Mouse (Mus musculus): ENCODE measurements around the gene Lsm2. TPM values are rescaled to one million over a fixed set of nuclear protein-coding genes. Genes with fewer than 3 reads are reported as not detected.
A peak's percentile ranks its signal among the peaks of the same experiment; 100 is the strongest.
"Not testable (repeated sequence)": the region's sequence is repeated elsewhere in the genome, so short reads cannot be mapped to it uniquely, and the experiment has no call there.

Lsm2 gene
- polyA plus RNA-seq, 1 experiment from 2014 or later: 189 TPM

- Histone ChIP-seq H3K36me3 (ENCODE audit: control insufficient read depth, insufficient read depth, low read length) (no peaks in the 10 kb centered on the region), H3K27ac (ENCODE audit: low read length) (no peak overlapping the region), H3K27me3 (ENCODE audit: control insufficient read depth, insufficient read depth, low read depth, low read length) (no peaks in the 10 kb centered on the region), H3K9ac (ENCODE audit: low read length) (no peak overlapping the region), H3K4me2 (ENCODE audit: low read depth, low read length) (no peak overlapping the region), H3K4me1 (replicated peaks; ENCODE audit: control insufficient read depth, insufficient read depth, low read length) (peaks cover 7% of the 10 kb centered on the region), H3K9me3 (ENCODE audit: control insufficient read depth, low read length) (no peaks in the 10 kb centered on the region), H3K4me3 (ENCODE audit: low read length) (no peak overlapping the region)
- ATAC-seq (ENCODE audit: low read depth): no peak
- 92% methylated on average over 20 of the region's 20 CpGs for WGBS
Measured at GRCm38 (mm10) chr17:34977000-34977399, 4.7 kb upstream of the Lsm2 start.

GRCm38 (mm10) chr17:34978239-34978638, 3.4 kb upstream of the Lsm2 start:
- Histone ChIP-seq H3K4me2 (ENCODE audit: low read depth, low read length) (no peak overlapping the region), H3K36me3 (ENCODE audit: control insufficient read depth, insufficient read depth, low read length) (no peaks in the 10 kb centered on the region), H3K9me3 (ENCODE audit: control insufficient read depth, low read length) (no peaks in the 10 kb centered on the region), H3K4me1 (replicated peaks; ENCODE audit: control insufficient read depth, insufficient read depth, low read length) (peaks cover 9% of the 10 kb centered on the region), H3K9ac (ENCODE audit: low read length) (no peak overlapping the region), H3K27ac (ENCODE audit: low read length) (no peak overlapping the region), H3K4me3 (ENCODE audit: low read length) (no peak overlapping the region), H3K27me3 (ENCODE audit: control insufficient read depth, insufficient read depth, low read depth, low read length) (no peaks in the 10 kb centered on the region)
- no peak for ATAC-seq (ENCODE audit: low read depth)
- WGBS: 84% methylated on average over 27 of the region's 27 CpGs

- Histone ChIP-seq H3K9ac (ENCODE audit: low read length) (no peak overlapping the region), H3K4me1 (replicated peaks; ENCODE audit: control insufficient read depth, insufficient read depth, low read length) (peaks cover 9% of the 10 kb centered on the region), H3K27ac (ENCODE audit: low read length) (no peak overlapping the region), H3K4me2 (ENCODE audit: low read depth, low read length) (no peak overlapping the region), H3K9me3 (ENCODE audit: control insufficient read depth, low read length) (no peaks in the 10 kb centered on the region), H3K27me3 (ENCODE audit: control insufficient read depth, insufficient read depth, low read depth, low read length) (no peaks in the 10 kb centered on the region), H3K4me3 (ENCODE audit: low read length) (no peak overlapping the region), H3K36me3 (ENCODE audit: control insufficient read depth, insufficient read depth, low read length) (no peaks in the 10 kb centered on the region)
- ATAC-seq (ENCODE audit: low read depth): no peak
- 88% methylated on average over 4 of the region's 4 CpGs for WGBS
Measured at GRCm38 (mm10) chr17:34979631-34980030, 2.0 kb upstream of the Lsm2 start.

GRCm38 (mm10) chr17:34980655-34981054, 1.0 kb upstream of the Lsm2 start:
- 5% methylated on average over 2 of the region's 2 CpGs for WGBS
- H3K27ac ChIP-seq (ENCODE audit: low read length): peak overlapping the region; percentile 98

GRCm38 (mm10) chr17:34982328-34982727, 666 bp downstream of the Lsm2 start:
- peak overlapping the region; percentile 96 for H3K9ac ChIP-seq (ENCODE audit: low read length)
- peak overlapping the region; percentile 77 for H3K4me2 ChIP-seq (ENCODE audit: low read depth, low read length)
- H3K4me1 ChIP-seq (replicated peaks; ENCODE audit: control insufficient read depth, insufficient read depth, low read length): peaks cover 9% of the 10 kb centered on the region
- no peaks in the 10 kb centered on the region for H3K27me3 ChIP-seq (ENCODE audit: control insufficient read depth, insufficient read depth, low read depth, low read length)
- WGBS: under 1% methylated on average over 15 of the region's 15 CpGs
- peaks cover 15% of the 10 kb centered on the region for H3K36me3 ChIP-seq (ENCODE audit: control insufficient read depth, insufficient read depth, low read length)
- peak overlapping the region; percentile 76 for H3K4me3 ChIP-seq (ENCODE audit: low read length)
- no peaks in the 10 kb centered on the region for H3K9me3 ChIP-seq (ENCODE audit: control insufficient read depth, low read length)
- peak; percentile 39 for ATAC-seq (ENCODE audit: low read depth)
- peak overlapping the region; percentile 98 for H3K27ac ChIP-seq (ENCODE audit: low read length)

More at GRCm38 (mm10) chr17:34980655-34981054, 1.0 kb upstream of the Lsm2 start:
- no peaks in the 10 kb centered on the region for H3K9me3 ChIP-seq (ENCODE audit: control insufficient read depth, low read length)
- H3K4me1 ChIP-seq (replicated peaks; ENCODE audit: control insufficient read depth, insufficient read depth, low read length): peaks cover 9% of the 10 kb centered on the region
- H3K9ac ChIP-seq (ENCODE audit: low read length): peak overlapping the region; percentile 96
- H3K36me3 ChIP-seq (ENCODE audit: control insufficient read depth, insufficient read depth, low read length): peaks cover 7% of the 10 kb centered on the region
- peak overlapping the region; percentile 76 for H3K4me3 ChIP-seq (ENCODE audit: low read length)
- no peak for ATAC-seq (ENCODE audit: low read depth)
- H3K4me2 ChIP-seq (ENCODE audit: low read depth, low read length): peak overlapping the region; percentile 77
- H3K27me3 ChIP-seq (ENCODE audit: control insufficient read depth, insufficient read depth, low read depth, low read length): no peaks in the 10 kb centered on the region

- WGBS: 82% methylated on average over 2 of the region's 2 CpGs
- Histone ChIP-seq H3K27ac (ENCODE audit: low read length) (no peak overlapping the region), H3K4me3 (ENCODE audit: low read length) (no peak overlapping the region), H3K36me3 (ENCODE audit: control insufficient read depth, insufficient read depth, low read length) (peaks cover 15% of the 10 kb centered on the region), H3K4me2 (ENCODE audit: low read depth, low read length) (no peak overlapping the region), H3K4me1 (replicated peaks; ENCODE audit: control insufficient read depth, insufficient read depth, low read length) (peaks cover 9% of the 10 kb centered on the region), H3K9ac (ENCODE audit: low read length) (no peak overlapping the region), H3K27me3 (ENCODE audit: control insufficient read depth, insufficient read depth, low read depth, low read length) (no peaks in the 10 kb centered on the region), H3K9me3 (ENCODE audit: control insufficient read depth, low read length) (no peaks in the 10 kb centered on the region)
- no peak for ATAC-seq (ENCODE audit: low read depth)
Measured at GRCm38 (mm10) chr17:34984218-34984617, 2.6 kb downstream of the Lsm2 start.

GRCm38 (mm10) chr17:34994751-34995150, 13.1 kb downstream of the Lsm2 start:
- Histone ChIP-seq H3K27me3 (ENCODE audit: control insufficient read depth, insufficient read depth, low read depth, low read length) (no peaks in the 10 kb centered on the region), H3K4me2 (ENCODE audit: low read depth, low read length) (no peak overlapping the region), H3K9ac (ENCODE audit: low read length) (no peak overlapping the region), H3K9me3 (ENCODE audit: control insufficient read depth, low read length) (no peaks in the 10 kb centered on the region), H3K27ac (ENCODE audit: low read length) (no peak overlapping the region), H3K4me3 (ENCODE audit: low read length) (no peak overlapping the region), H3K36me3 (ENCODE audit: control insufficient read depth, insufficient read depth, low read length) (peaks cover 12% of the 10 kb centered on the region), H3K4me1 (replicated peaks; ENCODE audit: control insufficient read depth, insufficient read depth, low read length) (peaks cover 28% of the 10 kb centered on the region)
- ATAC-seq (ENCODE audit: low read depth): no peak

GRCm38 (mm10) chr17:34995192-34995591, 13.5 kb downstream of the Lsm2 start:
- H3K4me1 ChIP-seq (replicated peaks; ENCODE audit: control insufficient read depth, insufficient read depth, low read length): peaks cover 28% of the 10 kb centered on the region
- not testable (repeated sequence) for H3K4me3 ChIP-seq (ENCODE audit: low read length); H3K27ac ChIP-seq (ENCODE audit: low read length); H3K27me3 ChIP-seq (ENCODE audit: control insufficient read depth, insufficient read depth, low read depth, low read length); ATAC-seq (ENCODE audit: low read depth); H3K9ac ChIP-seq (ENCODE audit: low read length); H3K9me3 ChIP-seq (ENCODE audit: control insufficient read depth, low read length); H3K4me2 ChIP-seq (ENCODE audit: low read depth, low read length)
- H3K36me3 ChIP-seq (ENCODE audit: control insufficient read depth, insufficient read depth, low read length): peaks cover 12% of the 10 kb centered on the region
- 80% methylated on average over 4 of the region's 4 CpGs for WGBS

- 97% methylated on average over 4 of the region's 4 CpGs for WGBS
- peaks cover 12% of the 10 kb centered on the region for H3K36me3 ChIP-seq (ENCODE audit: control insufficient read depth, insufficient read depth, low read length)
- not testable (repeated sequence) for H3K9ac ChIP-seq (ENCODE audit: low read length); H3K4me3 ChIP-seq (ENCODE audit: low read length); H3K4me2 ChIP-seq (ENCODE audit: low read depth, low read length); ATAC-seq (ENCODE audit: low read depth); H3K27me3 ChIP-seq (ENCODE audit: control insufficient read depth, insufficient read depth, low read depth, low read length); H3K27ac ChIP-seq (ENCODE audit: low read length); H3K9me3 ChIP-seq (ENCODE audit: control insufficient read depth, low read length)
- peaks cover 28% of the 10 kb centered on the region for H3K4me1 ChIP-seq (replicated peaks; ENCODE audit: control insufficient read depth, insufficient read depth, low read length)
Measured at GRCm38 (mm10) chr17:34995927-34996326, 14.3 kb downstream of the Lsm2 start.

Measured in lung, embryonic 16.5 days (tissue).